Comparison of ENCODE assay signal across 25 mouse cellular contexts in genomic region chr12:9591141-9591540, GRCm38 (mm10). TPM values are rescaled to one million over a fixed set of nuclear protein-coding genes. Genes with fewer than 3 reads are reported as not detected.
"Had no signal": no experiment of that assay in that cellular context is flagged by ENCODE, and none has a peak within 500 bp of the region (broad histone marks: within the 10 kb centered on the region; RNA-seq: fewer than 3 reads in every experiment).

No protein-coding gene starts in this region.

- H3K27ac ChIP-seq: gastrocnemius, adult 2 months; heart, adult 2 months; heart, embryonic 13.5 days; heart, embryonic 15.5 days; hindbrain, embryonic 10.5 days; hindbrain, embryonic 12.5 days; hindbrain, embryonic 15.5 days; intestine, embryonic 15.5 days; layer of hippocampus, adult 2 months; left cerebral cortex, adult 2 months; limb, embryonic 13.5 days; liver, embryonic 13.5 days had no signal

- H3K4me1 ChIP-seq: hindbrain, embryonic 12.5 days; intestine, embryonic 15.5 days; limb, embryonic 13.5 days; liver, embryonic 13.5 days had no signal

- H3K4me2 ChIP-seq: heart, embryonic 11.5 days; heart, embryonic 13.5 days; heart, embryonic 15.5 days; hindbrain, embryonic 12.5 days; hindbrain, embryonic 15.5 days; intestine, embryonic 15.5 days; limb, embryonic 13.5 days; liver, embryonic 11.5 days; liver, embryonic 13.5 days had no signal

- H3K36me3 ChIP-seq: heart, embryonic 13.5 days; heart, embryonic 15.5 days; hindbrain, embryonic 10.5 days; hindbrain, embryonic 12.5 days; hindbrain, embryonic 15.5 days; intestine, embryonic 15.5 days; limb, embryonic 13.5 days; liver, embryonic 13.5 days had no signal

- ATAC-seq: inflammation-experienced regulatory T-cells, adult 6 months; intestine, embryonic 15.5 days; intestine, postnatal 0 days had no signal

- H3K9me3 ChIP-seq: heart, embryonic 13.5 days; heart, embryonic 15.5 days; hindbrain, embryonic 10.5 days; hindbrain, embryonic 12.5 days; hindbrain, embryonic 15.5 days; intestine, embryonic 15.5 days; limb, embryonic 13.5 days; liver, embryonic 13.5 days had no signal

- H3K9ac ChIP-seq: heart, embryonic 13.5 days; heart, embryonic 15.5 days; hindbrain, embryonic 12.5 days; hindbrain, embryonic 15.5 days; intestine, embryonic 15.5 days; limb, embryonic 13.5 days; liver, embryonic 13.5 days had no signal

- H3K27me3 ChIP-seq: heart, embryonic 13.5 days; heart, embryonic 15.5 days; hindbrain, embryonic 12.5 days; hindbrain, embryonic 15.5 days; intestine, embryonic 15.5 days; liver, embryonic 13.5 days had no signal

- DNase-seq: gastrocnemius, adult 2 months; gastrocnemius, postnatal 10 days; gastrocnemius, postnatal 25 days; heart, adult 2 months; heart, postnatal 4 days; kidney, adult 18-20 months; kidney, adult 8-10 months; kidney, postnatal 10 days; kidney, postnatal 25 days; kidney, postnatal 4 days; liver; liver, embryonic 13.5 days had no signal

- H3K4me3 ChIP-seq: gastrocnemius, adult 2 months; heart, adult 2 months; heart, embryonic 13.5 days; heart, embryonic 15.5 days; hindbrain, embryonic 10.5 days; hindbrain, embryonic 12.5 days; hindbrain, embryonic 15.5 days; intestine, embryonic 15.5 days; layer of hippocampus, adult 2 months; left cerebral cortex, adult 2 months; limb, embryonic 13.5 days; liver, embryonic 13.5 days had no signal

RNA-seq across cellular contexts. Expression of gene Osr1, which starts 21.2 kb away (rescaled TPM):
- polyA plus RNA-seq: inflammation-experienced regulatory T-cells, adult 6 months had no signal
